ENCODE assay signal across 24 mouse cellular contexts in the genomic region with DNA sequence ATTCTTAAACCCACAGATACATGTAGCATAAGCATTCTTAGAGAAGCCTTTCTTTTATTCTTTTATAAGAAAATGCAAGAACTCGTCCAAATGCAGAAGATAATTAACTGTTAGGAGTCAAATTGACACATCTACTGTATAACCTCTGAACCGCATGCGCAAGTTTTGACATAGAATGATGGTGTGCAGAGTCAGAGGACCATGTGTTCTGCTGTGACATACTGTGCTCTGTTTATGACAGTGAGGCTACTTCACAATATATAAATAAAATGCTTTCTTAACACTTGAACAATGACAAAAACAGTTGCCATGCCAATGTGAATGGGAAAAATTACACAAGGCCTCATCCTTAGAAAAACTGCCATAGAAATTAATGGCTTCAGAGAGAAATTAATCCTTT.
A peak's percentile ranks its signal among the peaks of the same experiment; 100 is the strongest.
DNase-seq lines count a peak whose midpoint lies in the region; ATAC-seq and TF ChIP-seq lines count a peak whose summit lies in the region.
"Had no signal": no experiment of that assay in that cellular context is flagged by ENCODE, and none has a peak within 500 bp of the region (broad histone marks: within the 10 kb centered on the region; RNA-seq: fewer than 3 reads in every experiment).

No protein-coding gene starts in this region.

- H3K4me2 ChIP-seq in lung, embryonic 14.5 days, result no peak overlapping the region
- H3K4me2 ChIP-seq in lung, embryonic 16.5 days (ENCODE audit: low read depth, low read length), result no peak overlapping the region
- H3K4me2 ChIP-seq in midbrain, embryonic 11.5 days, result no peak overlapping the region
- no peak overlapping the region for H3K4me2 ChIP-seq in midbrain, embryonic 14.5 days (ENCODE audit: low read length)
- H3K4me2 ChIP-seq: embryonic facial prominence, embryonic 12.5 days; forebrain, embryonic 13.5 days; forebrain, embryonic 15.5 days had no signal

- no peak overlapping the region for H3K27ac ChIP-seq in lung, embryonic 14.5 days (ENCODE audit: low read depth)
- no peak overlapping the region for H3K27ac ChIP-seq in lung, embryonic 16.5 days (ENCODE audit: low read length)
- no peak overlapping the region for H3K27ac ChIP-seq in midbrain, embryonic 11.5 days (ENCODE audit: low read depth, low read length)
- H3K27ac ChIP-seq in midbrain, embryonic 14.5 days (replicated peaks; ENCODE audit: low read depth, low read length), result no peak overlapping the region
- H3K27ac ChIP-seq: embryonic facial prominence, embryonic 10.5 days; embryonic facial prominence, embryonic 12.5 days; forebrain, embryonic 13.5 days; forebrain, embryonic 15.5 days had no signal

- no peak for TF ChIP-seq CTCF in lung, embryonic 14.5 days (IDR thresholded peaks at IDR 0.05; ENCODE audit: low read depth)

- no peaks in the 10 kb centered on the region for H3K4me1 ChIP-seq in lung, embryonic 14.5 days (ENCODE audit: insufficient read depth)
- H3K4me1 ChIP-seq in lung, embryonic 16.5 days (replicated peaks; ENCODE audit: control insufficient read depth, insufficient read depth, low read length), result no peaks in the 10 kb centered on the region
- H3K4me1 ChIP-seq in midbrain, embryonic 11.5 days (ENCODE audit: control insufficient read depth, insufficient read depth, low read length), result no peaks in the 10 kb centered on the region
- H3K4me1 ChIP-seq in midbrain, embryonic 14.5 days (ENCODE audit: control insufficient read depth, insufficient read depth, low read length), result no peaks in the 10 kb centered on the region
- H3K4me1 ChIP-seq: embryonic facial prominence, embryonic 10.5 days; embryonic facial prominence, embryonic 12.5 days; forebrain, embryonic 13.5 days; forebrain, embryonic 15.5 days had no signal

- H3K27me3 ChIP-seq in lung, embryonic 14.5 days (ENCODE audit: insufficient read depth, low read length), result no peaks in the 10 kb centered on the region
- H3K27me3 ChIP-seq in lung, embryonic 16.5 days (ENCODE audit: control insufficient read depth, insufficient read depth, low read depth, low read length), result no peaks in the 10 kb centered on the region
- H3K27me3 ChIP-seq in midbrain, embryonic 11.5 days (ENCODE audit: control insufficient read depth, insufficient read depth, low read length), result no peaks in the 10 kb centered on the region
- no peaks in the 10 kb centered on the region for H3K27me3 ChIP-seq in midbrain, embryonic 14.5 days (ENCODE audit: control insufficient read depth, insufficient read depth, low read length)
- H3K27me3 ChIP-seq: CH12.LX; embryonic facial prominence, embryonic 12.5 days; forebrain, embryonic 13.5 days; forebrain, embryonic 15.5 days; Patski had no signal

- WGBS in lung, embryonic 14.5 days, result 43% methylated on average over 3 of the region's 3 CpGs
- WGBS in lung, embryonic 16.5 days, result 43% methylated on average over 3 of the region's 3 CpGs
- WGBS in midbrain, embryonic 11.5 days, result 91% methylated on average over 3 of the region's 3 CpGs
- WGBS in midbrain, embryonic 14.5 days, result 88% methylated on average over 3 of the region's 3 CpGs

- DNase-seq in lung, embryonic 14.5 days, result peak; percentile 78
- DNase-seq in lung, postnatal 36 days, result no peak
- no peak for DNase-seq in lung, postnatal 25 days (ENCODE audit: low spot score)
- peak; percentile 73 for DNase-seq in midbrain, embryonic 11.5 days (ENCODE audit: low spot score, missing footprints)
- DNase-seq in midbrain, embryonic 14.5 days, result no peak
- DNase-seq: adrenal gland, adult 8-10 months; adrenal gland, postnatal 14 days; adrenal gland, postnatal 36 days; B cell, adult 2 months; cerebellum, adult 11-12 months; cerebellum, adult 2 months; cerebellum, adult 9-10 months; cerebellum, postnatal 10 days; cerebellum, postnatal 25 days had no signal

- H3K9me3 ChIP-seq in lung, embryonic 14.5 days (ENCODE audit: low read depth, low read length), result no peaks in the 10 kb centered on the region
- no peaks in the 10 kb centered on the region for H3K9me3 ChIP-seq in lung, embryonic 16.5 days (ENCODE audit: control insufficient read depth, low read length)
- H3K9me3 ChIP-seq in midbrain, embryonic 11.5 days (ENCODE audit: control insufficient read depth, low read length), result no peaks in the 10 kb centered on the region
- no peaks in the 10 kb centered on the region for H3K9me3 ChIP-seq in midbrain, embryonic 14.5 days (ENCODE audit: control insufficient read depth, low read length)
- H3K9me3 ChIP-seq: embryonic facial prominence, embryonic 10.5 days; embryonic facial prominence, embryonic 12.5 days; forebrain, embryonic 13.5 days; forebrain, embryonic 15.5 days; G1E had no signal

- ATAC-seq in lung, embryonic 14.5 days (ENCODE audit: insufficient read depth), result peak; percentile 98
- peak; percentile 98 for ATAC-seq in lung, embryonic 16.5 days (ENCODE audit: low read depth)
- ATAC-seq in midbrain, embryonic 11.5 days (ENCODE audit: low FRiP score), result no peak
- no peak for ATAC-seq in midbrain, embryonic 14.5 days (ENCODE audit: low FRiP score, low TSS enrichment)
- ATAC-seq: activated CD4-positive, CD25-positive, alpha-beta regulatory T cell, adult 4 months; CD4-positive, CD25-positive, alpha-beta regulatory T cell, adult 4 months; forebrain, embryonic 13.5 days; forebrain, embryonic 15.5 days; Patski had no signal

- H3K9ac ChIP-seq in lung, embryonic 14.5 days, result no peak overlapping the region
- H3K9ac ChIP-seq in lung, embryonic 16.5 days (ENCODE audit: low read length), result no peak overlapping the region
- H3K9ac ChIP-seq in midbrain, embryonic 11.5 days (ENCODE audit: low read length), result no peak overlapping the region
- H3K9ac ChIP-seq in midbrain, embryonic 14.5 days (replicated peaks; ENCODE audit: low read length), result no peak overlapping the region
- H3K9ac ChIP-seq: embryonic facial prominence, embryonic 12.5 days; forebrain, embryonic 13.5 days; forebrain, embryonic 15.5 days had no signal

- H3K4me3 ChIP-seq in lung, embryonic 14.5 days (ENCODE audit: low read depth, low read length), result no peak overlapping the region
- H3K4me3 ChIP-seq in lung, embryonic 16.5 days (ENCODE audit: low read length), result no peak overlapping the region
- no peak overlapping the region for H3K4me3 ChIP-seq in midbrain, embryonic 11.5 days (ENCODE audit: low read depth, low read length)
- H3K4me3 ChIP-seq in midbrain, embryonic 14.5 days (replicated peaks; ENCODE audit: low read depth, low read length), result no peak overlapping the region
- H3K4me3 ChIP-seq: embryonic facial prominence, embryonic 10.5 days; embryonic facial prominence, embryonic 12.5 days; forebrain, embryonic 13.5 days; forebrain, embryonic 15.5 days had no signal

- H3K36me3 ChIP-seq in lung, embryonic 14.5 days (ENCODE audit: insufficient read depth), result no peaks in the 10 kb centered on the region
- no peaks in the 10 kb centered on the region for H3K36me3 ChIP-seq in lung, embryonic 16.5 days (ENCODE audit: control insufficient read depth, insufficient read depth, low read length)
- H3K36me3 ChIP-seq in midbrain, embryonic 11.5 days (ENCODE audit: control insufficient read depth, insufficient read depth, low read length), result no peaks in the 10 kb centered on the region
- H3K36me3 ChIP-seq in midbrain, embryonic 14.5 days (ENCODE audit: control insufficient read depth, insufficient read depth, low read length), result no peaks in the 10 kb centered on the region
- H3K36me3 ChIP-seq: embryonic facial prominence, embryonic 10.5 days; embryonic facial prominence, embryonic 12.5 days; forebrain, embryonic 15.5 days; G1E had no signal

Comparison
In these comparisons a context has a peak if more than half of its experiments do, and no peak if none do; other contexts are left out.
1. DNase-seq: peak in lung, embryonic 14.5 days (single experiment) and midbrain, embryonic 11.5 days (single experiment); none in lung, postnatal 36 days (single experiment), lung, postnatal 25 days (single experiment) and midbrain, embryonic 14.5 days (single experiment).
2. ATAC-seq: peak in lung, embryonic 14.5 days (single experiment) and lung, embryonic 16.5 days (single experiment); none in midbrain, embryonic 11.5 days (single experiment) and midbrain, embryonic 14.5 days (single experiment).